Mouse (Mus musculus): Measurements from ENCODE around the gene Tcte2.

Tcte2 gene

GRCm38 (mm10) chr17:13753918-13754317 lies 7.7 kb downstream of the Tcte2 start:
- in situ Hi-C loops (cut with MboI; ENCODE audit: low pct_unique_long_range_greater_than_20kb in 1 of 2, low sequenced_read_pairs in 2 of 2, unreplicated experiment in 1 of 2), result no loop called here

GRCm38 (mm10) chr17:13749027-13749426 lies 12.6 kb downstream of the Tcte2 start:
- in situ Hi-C loops (cut with MboI; ENCODE audit: low pct_unique_long_range_greater_than_20kb in 1 of 2, low sequenced_read_pairs in 2 of 2, unreplicated experiment in 1 of 2), result no loop called here

GRCm38 (mm10) chr17:13747681-13748080 lies 13.9 kb downstream of the Tcte2 start:
- in situ Hi-C loops (cut with MboI; ENCODE audit: low pct_unique_long_range_greater_than_20kb in 1 of 2, low sequenced_read_pairs in 2 of 2, unreplicated experiment in 1 of 2), result no loop called here

GRCm38 (mm10) chr17:13746330-13746729 lies 15.3 kb downstream of the Tcte2 start:
- in situ Hi-C loops (cut with MboI; ENCODE audit: low pct_unique_long_range_greater_than_20kb in 1 of 2, low sequenced_read_pairs in 2 of 2, unreplicated experiment in 1 of 2), result no loop called here

- in situ Hi-C loops (cut with MboI; ENCODE audit: low pct_unique_long_range_greater_than_20kb in 1 of 2, low sequenced_read_pairs in 2 of 2, unreplicated experiment in 1 of 2), result no loop called here
These were observed 16.3 kb downstream of the Tcte2 start for GRCm38 (mm10) chr17:13745373-13745772.

GRCm38 (mm10) chr17:13744824-13745223 lies 16.8 kb downstream of the Tcte2 start:
- in situ Hi-C loops (cut with MboI; ENCODE audit: low pct_unique_long_range_greater_than_20kb in 1 of 2, low sequenced_read_pairs in 2 of 2, unreplicated experiment in 1 of 2), result no loop called here

GRCm38 (mm10) chr17:13744219-13744618 lies 17.4 kb downstream of the Tcte2 start:
- in situ Hi-C loops (cut with MboI; ENCODE audit: low pct_unique_long_range_greater_than_20kb in 1 of 2, low sequenced_read_pairs in 2 of 2, unreplicated experiment in 1 of 2), result no loop called here

- in situ Hi-C loops (cut with MboI; ENCODE audit: low pct_unique_long_range_greater_than_20kb in 1 of 2, low sequenced_read_pairs in 2 of 2, unreplicated experiment in 1 of 2), result no loop called here
These were observed 17.9 kb downstream of the Tcte2 start for GRCm38 (mm10) chr17:13743709-13744079.

GRCm38 (mm10) chr17:13742941-13743708 lies 18.5 kb downstream of the Tcte2 start:
- in situ Hi-C loops (cut with MboI; ENCODE audit: low pct_unique_long_range_greater_than_20kb in 1 of 2, low sequenced_read_pairs in 2 of 2, unreplicated experiment in 1 of 2), result no loop called here

GRCm38 (mm10) chr17:13742334-13742733 lies 19.3 kb downstream of the Tcte2 start:
- in situ Hi-C loops (cut with MboI; ENCODE audit: low pct_unique_long_range_greater_than_20kb in 1 of 2, low sequenced_read_pairs in 2 of 2, unreplicated experiment in 1 of 2), result no loop called here

GRCm38 (mm10) chr17:13741611-13742010 lies 20.0 kb downstream of the Tcte2 start:
- in situ Hi-C loops (cut with MboI; ENCODE audit: low pct_unique_long_range_greater_than_20kb in 1 of 2, low sequenced_read_pairs in 2 of 2, unreplicated experiment in 1 of 2), result no loop called here

- in situ Hi-C loops (cut with MboI; ENCODE audit: low pct_unique_long_range_greater_than_20kb in 1 of 2, low sequenced_read_pairs in 2 of 2, unreplicated experiment in 1 of 2), result no loop called here
These were observed 20.8 kb downstream of the Tcte2 start for GRCm38 (mm10) chr17:13740796-13741195.

- in situ Hi-C loops (cut with MboI; ENCODE audit: low pct_unique_long_range_greater_than_20kb in 1 of 2, low sequenced_read_pairs in 2 of 2, unreplicated experiment in 1 of 2), result no loop called here
These were observed 21.6 kb downstream of the Tcte2 start for GRCm38 (mm10) chr17:13739981-13740380.

- in situ Hi-C loops (cut with MboI; ENCODE audit: low pct_unique_long_range_greater_than_20kb in 1 of 2, low sequenced_read_pairs in 2 of 2, unreplicated experiment in 1 of 2), result no loop called here
These were observed 22.7 kb downstream of the Tcte2 start for GRCm38 (mm10) chr17:13738916-13739315.

GRCm38 (mm10) chr17:13738121-13738776 lies 23.4 kb downstream of the Tcte2 start:
- in situ Hi-C loops (cut with MboI; ENCODE audit: low pct_unique_long_range_greater_than_20kb in 1 of 2, low sequenced_read_pairs in 2 of 2, unreplicated experiment in 1 of 2), result no loop called here

GRCm38 (mm10) chr17:13737336-13737735 lies 24.3 kb downstream of the Tcte2 start:
- in situ Hi-C loops (cut with MboI; ENCODE audit: low pct_unique_long_range_greater_than_20kb in 1 of 2, low sequenced_read_pairs in 2 of 2, unreplicated experiment in 1 of 2), result no loop called here

- in situ Hi-C loops (cut with MboI; ENCODE audit: low pct_unique_long_range_greater_than_20kb in 1 of 2, low sequenced_read_pairs in 2 of 2, unreplicated experiment in 1 of 2), result no loop called here
These were observed 25.8 kb downstream of the Tcte2 start for GRCm38 (mm10) chr17:13735803-13736282.

- in situ Hi-C loops (cut with MboI; ENCODE audit: low pct_unique_long_range_greater_than_20kb in 1 of 2, low sequenced_read_pairs in 2 of 2, unreplicated experiment in 1 of 2), result no loop called here
These were observed 26.6 kb downstream of the Tcte2 start for GRCm38 (mm10) chr17:13735057-13735456.

- in situ Hi-C loops (cut with MboI; ENCODE audit: low pct_unique_long_range_greater_than_20kb in 1 of 2, low sequenced_read_pairs in 2 of 2, unreplicated experiment in 1 of 2), result no loop called here
These were observed 27.7 kb downstream of the Tcte2 start for GRCm38 (mm10) chr17:13733971-13734370.

GRCm38 (mm10) chr17:13732685-13733084 lies 28.9 kb downstream of the Tcte2 start:
- in situ Hi-C loops (cut with MboI; ENCODE audit: low pct_unique_long_range_greater_than_20kb in 1 of 2, low sequenced_read_pairs in 2 of 2, unreplicated experiment in 1 of 2), result no loop called here
